Mouse (Mus musculus) retina, postnatal 1 day (tissue): ENCODE measurements around the gene Mrpl27.
"Not testable (repeated sequence)": the region's sequence is repeated elsewhere in the genome, so short reads cannot be mapped to it uniquely, and the experiment has no call there.

Source experiments
- DNase-seq: peaks from one replicate; pipeline ENCODE4 v3.0.0-alpha.2; 2012

The Mrpl27 gene

DNA sequence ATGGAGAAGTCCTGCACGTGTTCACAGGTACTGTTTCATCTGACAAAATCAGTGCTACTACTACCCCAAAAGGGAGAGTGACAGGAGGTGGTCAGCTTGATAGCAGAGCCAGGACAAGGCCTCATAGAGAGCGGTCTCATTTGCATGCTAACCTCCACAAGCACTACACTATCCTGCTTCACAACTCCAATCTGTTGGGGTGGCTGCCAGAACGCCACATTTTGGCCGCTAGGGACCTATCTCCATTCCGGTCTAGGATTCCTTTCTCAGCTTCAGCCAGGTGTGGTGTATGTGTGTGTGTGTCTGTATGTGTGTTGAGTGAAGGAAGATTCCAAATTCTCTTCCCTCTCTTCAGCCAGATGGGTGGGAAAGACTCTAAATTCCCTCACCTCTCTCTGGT is 21.9 kb downstream of the Mrpl27 start:
- no peak for DNase-seq

DNA sequence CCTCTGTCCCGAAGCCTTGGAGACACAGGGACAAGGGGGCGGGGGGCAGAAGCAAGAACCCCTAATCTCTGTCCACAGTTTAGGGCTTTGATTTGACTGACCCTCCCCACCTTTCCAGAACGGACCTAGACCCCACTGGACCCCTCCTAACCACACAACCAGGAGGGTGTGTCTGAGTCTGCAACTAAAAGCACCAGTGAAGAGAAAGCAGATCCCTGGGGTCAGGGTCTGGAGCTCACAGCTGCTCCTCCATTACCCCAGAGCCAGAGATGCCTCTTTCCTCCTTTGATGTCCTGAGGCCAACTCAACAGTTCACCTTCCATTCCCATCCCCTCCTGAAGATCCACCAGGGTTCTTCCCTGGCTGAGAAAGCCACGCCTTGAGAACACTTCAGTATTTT is 22.7 kb downstream of the Mrpl27 start:
- no peak for DNase-seq

DNA sequence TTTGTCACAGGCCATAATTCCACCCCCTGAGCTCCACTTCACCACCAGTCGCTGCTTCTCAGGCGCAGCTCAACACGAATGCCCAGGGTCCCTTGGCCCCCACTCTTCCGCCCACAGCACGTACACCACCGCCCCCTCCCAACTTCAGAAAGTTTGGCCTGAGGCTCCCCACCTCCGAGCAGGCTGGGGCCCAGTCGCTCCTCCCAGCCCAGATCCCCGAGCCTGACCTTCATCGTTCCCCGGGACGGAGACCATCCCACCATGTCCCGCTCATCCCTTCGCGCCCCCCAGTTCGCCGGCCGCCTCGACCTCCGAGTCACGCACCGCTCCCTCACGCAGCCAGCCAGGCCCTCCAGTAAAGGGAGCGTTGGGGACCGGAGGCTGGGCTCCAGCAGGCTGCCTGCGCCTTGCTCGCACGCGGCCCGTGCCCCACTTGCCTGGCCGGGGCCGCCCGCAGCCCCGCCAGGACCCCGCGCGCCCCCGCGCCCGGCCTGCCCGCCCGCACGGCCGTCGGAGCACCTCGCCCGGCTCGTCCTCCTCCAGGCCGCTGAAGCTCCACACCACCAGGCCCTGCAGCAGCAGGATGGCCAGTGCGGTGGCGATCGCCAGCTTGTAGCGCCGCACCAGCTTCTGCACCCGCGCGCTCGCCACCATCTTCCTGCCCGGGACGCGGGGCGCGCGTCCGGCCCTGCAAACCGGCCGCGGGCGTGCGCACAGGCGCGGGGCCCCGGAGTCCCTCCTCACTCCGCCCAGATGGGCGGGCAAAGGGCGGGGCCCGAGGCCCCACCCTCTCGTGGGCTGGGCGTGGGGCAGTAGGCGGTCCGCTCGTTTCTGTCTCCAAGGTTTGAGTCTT is 23.4 kb downstream of the Mrpl27 start, which contains the start of gene Xylt2:
Gene Xylt2, minus strand, starts transcription at position 762 of the 853 bp plus-strand sequence.
- peak; percentile 95 for DNase-seq

DNA sequence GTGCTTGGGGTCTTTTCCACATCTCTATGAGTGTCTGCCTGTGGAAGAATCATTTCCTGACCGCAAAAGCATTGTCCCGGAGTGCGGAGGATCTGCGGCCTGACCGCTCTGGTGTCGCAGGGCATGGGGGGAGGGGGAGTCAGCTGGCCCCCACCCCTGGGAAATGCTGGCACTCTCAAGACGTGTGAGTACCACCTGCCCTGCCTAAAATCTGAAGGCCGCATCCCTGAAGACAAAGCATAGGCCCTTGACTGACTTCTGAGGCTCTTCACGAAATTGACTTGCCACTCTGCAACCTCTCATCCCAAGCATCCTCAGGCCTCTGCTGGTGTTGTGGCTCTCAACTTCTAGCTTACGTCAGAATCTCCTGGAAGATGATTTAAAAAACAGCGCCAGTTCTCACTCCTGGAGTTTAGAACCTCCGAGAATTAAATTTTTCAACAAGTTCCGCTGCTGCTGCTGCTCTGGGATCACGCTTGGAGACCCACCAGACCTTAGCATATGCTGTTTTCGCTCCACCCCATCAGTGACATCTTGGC is 24.1 kb downstream of the Mrpl27 start:
- DNase-seq: no peak

DNA sequence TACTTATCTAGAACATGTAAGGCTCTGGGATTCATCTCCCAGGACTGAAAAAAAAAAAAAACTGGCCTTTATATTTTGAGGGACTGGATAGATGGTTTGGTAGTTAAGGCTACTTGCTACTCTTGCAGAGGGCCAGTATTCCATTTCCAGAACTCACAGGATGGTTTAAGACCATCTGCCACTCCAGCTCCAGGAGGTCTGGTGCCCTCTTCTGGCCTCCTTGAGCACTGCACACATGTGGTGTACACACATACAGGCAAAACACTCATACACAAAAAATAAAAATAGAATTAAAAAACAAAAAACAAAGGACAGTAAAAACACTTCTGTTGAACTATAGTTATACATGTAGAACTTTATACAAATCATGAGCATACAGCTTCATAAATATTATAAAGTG is 27.1 kb downstream of the Mrpl27 start:
- DNase-seq: peak; percentile 16

DNA sequence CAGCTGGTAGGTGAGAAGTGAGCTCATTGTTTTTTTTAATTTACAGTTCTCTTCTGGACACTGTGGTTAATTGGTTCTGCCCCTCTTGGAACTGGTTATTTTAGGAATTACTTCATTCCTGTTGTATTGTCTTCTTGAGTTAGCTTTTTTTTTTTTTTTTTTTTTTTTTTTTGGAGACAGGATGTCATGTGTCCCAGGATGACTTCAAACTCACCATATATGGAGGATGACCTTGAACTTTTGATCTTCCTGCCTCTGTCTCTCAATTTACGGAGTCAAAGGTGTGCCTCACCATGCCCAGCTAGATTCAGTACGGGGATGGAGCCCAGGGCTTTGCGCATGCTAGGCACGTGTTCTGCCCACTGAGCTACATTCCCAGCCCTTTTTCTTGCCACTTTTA is 28.1 kb downstream of the Mrpl27 start:
- DNase-seq: no peak

DNA sequence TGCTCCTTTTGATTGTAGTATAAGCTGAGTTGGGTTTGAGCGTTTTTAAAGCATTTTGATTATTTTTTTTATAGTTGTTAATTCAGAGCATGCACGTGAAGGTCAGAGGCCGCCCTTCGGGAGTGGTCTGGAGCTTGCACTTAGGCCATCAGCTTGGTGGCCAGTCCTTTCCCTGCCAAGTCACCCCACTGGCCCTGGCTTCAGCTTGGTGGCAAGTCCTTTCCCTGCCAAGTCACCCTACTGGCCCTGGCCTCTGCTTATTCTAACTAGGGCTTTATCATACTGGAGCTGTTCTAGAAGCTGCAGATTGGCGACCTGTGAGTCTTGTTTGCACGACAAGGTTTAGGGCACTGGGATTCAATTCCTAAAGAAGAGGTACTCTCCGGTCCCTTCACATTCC is 28.9 kb downstream of the Mrpl27 start:
- no peak for DNase-seq

DNA sequence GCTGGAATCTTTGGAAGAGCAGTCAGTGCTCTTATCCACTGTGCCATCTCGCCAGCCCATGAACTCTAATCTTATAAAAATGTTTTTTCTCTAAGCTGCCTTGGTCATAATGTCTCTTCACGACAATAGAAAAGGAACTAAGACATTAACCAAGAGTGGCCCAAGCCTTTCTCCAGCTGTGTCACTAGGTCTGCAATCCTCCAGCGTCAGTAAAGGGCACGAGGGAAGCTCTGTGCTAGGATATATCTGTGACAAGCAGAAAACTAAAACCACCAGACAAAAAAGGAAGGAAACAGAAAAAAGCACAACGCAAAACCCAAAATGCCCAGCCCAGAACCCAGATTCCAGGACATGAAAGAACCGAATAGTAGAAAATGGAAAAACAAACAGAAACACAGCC is 33.6 kb downstream of the Mrpl27 start:
- DNase-seq: no peak

DNA sequence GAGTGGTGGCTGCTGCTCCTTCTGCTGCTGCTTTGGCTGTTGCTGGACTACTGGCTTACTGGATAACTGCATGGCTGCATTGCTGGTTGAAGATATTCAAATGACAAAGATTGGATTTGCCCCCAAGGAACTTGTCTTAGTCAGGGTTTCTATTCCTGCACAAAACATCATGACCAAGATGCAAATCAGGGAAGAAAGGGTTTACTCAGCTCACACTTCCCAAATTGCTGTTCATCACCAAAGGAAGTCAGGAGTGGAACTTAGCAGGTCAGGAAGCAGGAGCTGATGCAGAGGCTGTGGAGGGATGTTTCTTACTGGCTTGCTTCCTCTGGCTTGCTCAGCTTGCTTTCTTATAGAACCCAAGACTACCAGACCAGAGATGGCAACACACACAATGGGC is 38.9 kb downstream of the Mrpl27 start:
- not testable (repeated sequence) for DNase-seq

DNA sequence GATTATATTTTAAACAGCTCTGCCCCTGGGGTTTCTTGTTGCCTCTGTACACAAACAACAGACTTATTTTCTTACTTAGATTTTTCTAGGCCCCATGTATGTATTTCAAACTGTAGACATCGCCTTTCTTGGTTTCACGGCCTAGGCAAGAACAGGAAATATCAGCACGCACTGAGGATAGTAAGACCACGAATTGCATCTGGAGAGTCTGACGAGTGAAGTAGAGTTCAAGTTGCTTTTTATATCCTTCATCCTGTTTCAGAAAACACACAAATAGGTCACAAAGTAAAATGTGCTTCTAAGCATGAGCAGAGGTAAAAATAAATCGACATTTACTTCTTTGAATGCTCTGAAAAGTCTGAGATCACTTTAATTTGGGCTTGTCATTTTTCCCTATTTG is 41.9 kb downstream of the Mrpl27 start:
- DNase-seq: no peak

DNA sequence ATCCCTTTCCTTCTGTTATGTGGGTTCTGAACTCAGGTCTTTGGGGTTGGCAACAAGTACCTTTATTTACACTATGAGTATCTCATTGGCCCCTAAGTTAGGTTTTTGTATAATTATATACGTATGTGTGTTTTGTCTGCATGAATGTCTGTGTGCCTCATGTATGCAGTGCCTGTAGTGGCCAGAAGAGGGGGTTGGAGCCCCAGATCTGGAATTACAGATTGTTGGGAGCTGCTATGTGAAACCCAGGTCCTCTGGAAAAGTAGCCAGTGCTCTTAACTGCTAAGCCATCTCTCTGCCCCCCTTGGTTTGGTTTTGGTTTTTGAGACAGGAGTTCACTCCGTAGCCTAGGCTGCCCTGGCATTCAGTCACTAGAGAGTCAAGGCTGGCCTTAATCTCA is 43.6 kb downstream of the Mrpl27 start:
- no peak for DNase-seq

DNA sequence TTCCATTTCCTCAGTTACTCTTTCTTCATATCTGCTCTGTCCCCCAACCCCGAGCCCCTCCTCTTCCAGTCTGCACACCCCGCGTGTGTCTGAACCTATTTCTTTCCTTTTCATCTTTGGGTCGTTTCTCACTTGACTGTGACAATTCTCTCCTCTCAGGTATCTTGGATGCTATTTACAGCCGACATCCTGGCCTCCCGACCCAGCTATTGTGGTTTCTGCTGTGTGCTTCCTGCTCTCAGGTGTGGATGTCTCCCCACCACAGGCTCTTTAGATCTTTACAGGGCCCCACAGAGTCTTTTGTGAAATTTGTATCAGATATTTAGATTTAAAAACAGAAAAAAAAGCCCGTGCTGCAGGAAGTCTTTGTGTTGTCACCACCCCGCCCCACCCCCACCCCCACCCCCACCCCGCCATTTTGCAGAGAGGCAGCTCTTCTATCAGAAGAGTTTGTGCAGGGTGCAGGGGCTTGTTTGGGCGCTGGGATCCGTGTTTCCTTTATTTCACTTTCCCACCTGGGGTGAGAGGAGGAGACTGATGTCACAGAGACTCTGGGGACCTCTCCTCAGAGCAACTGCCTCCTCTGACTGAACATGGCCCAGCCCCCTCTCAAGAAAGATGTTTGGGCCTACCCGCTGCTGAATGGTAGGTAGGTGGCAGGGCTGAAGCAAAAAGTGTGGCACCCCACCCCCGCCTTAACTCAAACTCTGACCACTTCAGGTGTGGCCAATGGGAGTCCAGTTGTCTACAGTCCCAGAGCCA is 44.3 kb downstream of the Mrpl27 start:
- no peak for DNase-seq

DNA sequence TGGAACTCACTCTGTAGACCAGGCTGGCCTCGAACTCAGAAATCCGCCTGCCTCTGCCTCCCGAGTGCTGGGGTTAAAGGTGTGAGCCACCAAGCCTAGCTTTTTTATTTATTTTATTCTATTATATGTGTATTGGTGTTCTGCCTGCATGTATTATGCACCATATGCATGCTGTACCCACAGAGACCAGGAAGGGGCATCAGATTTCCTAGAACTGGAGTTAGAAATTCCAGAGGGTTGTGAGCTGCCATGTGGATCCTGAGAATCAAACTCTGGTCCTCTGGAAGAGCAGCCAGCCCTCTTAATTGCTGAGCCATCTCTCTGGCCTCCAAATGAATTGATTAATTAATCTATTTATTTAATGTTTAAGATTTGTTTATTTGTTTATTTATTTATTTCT is 45.8 kb downstream of the Mrpl27 start:
- no peak for DNase-seq

DNA sequence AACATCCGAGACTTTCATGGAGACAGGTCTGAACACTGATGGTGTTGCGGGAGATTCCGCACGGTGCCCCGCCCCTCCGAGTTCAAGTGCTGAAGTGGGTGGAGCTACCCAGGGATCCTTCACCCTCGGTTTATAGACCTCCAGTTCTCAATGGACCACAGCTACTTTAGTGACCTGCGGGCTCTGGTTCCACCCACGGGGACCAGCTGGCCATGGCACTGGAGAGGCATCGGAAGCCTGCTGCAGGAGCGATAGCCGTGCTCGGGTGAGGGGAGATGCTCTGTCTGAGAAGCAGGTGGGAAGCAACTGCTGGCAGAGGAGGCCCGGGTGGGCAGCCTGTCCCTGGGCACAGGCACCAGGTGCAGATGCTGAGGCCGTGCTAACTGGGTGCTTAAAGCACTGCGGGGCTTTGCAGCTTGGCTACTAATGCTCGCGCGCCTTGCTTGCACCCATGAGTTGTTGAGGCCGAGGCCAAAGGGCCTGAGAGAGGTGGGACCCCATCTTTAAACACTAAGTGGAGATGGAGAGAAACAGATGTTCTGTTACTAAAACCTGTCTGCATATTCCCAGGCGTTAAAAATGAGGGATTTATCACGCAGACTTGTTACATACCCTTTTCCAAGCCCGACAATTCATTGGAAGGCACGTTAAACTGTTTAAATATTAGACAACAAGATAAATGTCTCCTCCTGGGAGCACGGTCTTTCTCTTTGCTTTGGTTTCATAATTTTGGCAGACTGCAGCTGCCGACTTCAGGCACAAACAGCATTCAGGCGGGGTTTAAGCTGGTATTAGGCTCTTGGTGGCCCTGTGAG is 48.0 kb downstream of the Mrpl27 start:
- DNase-seq: peak; percentile 27

DNA sequence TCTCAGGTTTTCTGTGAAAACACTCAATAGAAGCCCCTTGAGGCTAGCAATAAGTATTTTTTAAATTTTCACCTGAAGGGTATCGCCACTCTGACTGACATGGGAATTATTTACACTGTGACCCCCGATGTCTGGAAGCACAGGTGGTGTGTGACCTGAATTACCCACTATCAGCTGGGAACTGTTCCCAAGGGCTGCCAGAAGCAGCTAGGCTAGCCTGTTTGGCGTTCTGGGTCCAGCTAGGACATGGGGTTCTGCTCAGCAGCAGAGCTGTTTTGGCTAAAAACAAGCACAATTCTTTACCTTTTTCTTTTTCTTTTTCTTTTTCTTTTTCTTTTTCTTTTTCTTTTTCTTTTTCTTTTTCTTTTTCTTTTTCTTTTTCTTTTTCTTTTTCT is 48.6 kb downstream of the Mrpl27 start:
- no peak for DNase-seq

DNA sequence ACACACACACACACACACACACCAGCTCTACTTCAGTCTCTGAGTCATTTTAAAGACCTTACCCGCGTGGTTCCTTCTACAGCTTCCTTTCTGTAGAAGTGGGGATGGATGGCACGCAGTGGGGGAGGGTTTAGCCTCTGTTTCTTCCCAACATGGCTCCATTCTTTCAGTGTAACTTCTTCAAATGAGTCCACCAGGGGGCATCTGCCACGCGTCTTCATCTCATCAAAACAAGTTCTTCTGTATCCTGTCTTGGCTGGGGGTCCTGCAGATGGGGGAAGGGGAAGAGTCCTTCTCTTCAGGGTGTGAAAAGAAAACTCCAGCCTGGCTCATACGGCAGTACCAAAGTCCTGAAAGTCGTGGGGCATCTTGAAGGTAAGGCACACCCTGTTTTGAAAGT is 50.5 kb downstream of the Mrpl27 start:
- DNase-seq: peak; percentile 57

DNA sequence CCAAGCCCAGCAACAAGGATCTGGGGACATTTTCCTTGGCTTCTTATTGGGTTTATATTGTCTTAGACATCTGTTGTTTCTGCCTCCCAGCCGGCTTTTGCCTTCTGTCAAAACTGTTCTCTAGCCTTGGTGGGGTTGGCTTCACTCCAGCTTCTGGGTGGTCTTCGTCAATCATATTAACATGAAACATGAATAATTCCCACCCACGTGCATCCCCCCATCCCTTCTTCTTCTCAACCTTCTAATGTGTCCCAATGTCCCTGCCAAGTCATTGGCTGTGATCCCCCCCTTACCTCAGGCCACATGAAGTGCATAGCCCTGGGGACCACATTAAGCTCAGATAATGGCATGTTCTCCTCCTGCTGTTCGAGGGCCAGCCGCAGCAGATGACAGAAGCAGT is 50.9 kb downstream of the Mrpl27 start, which contains the start of gene Gm11541:
Gene Gm11541, minus strand, starts transcription at position 28 of the 400 bp plus-strand sequence.
- peak; percentile 74 for DNase-seq
